ENCODE assay signal across 20 mouse cellular contexts in the genomic region with DNA sequence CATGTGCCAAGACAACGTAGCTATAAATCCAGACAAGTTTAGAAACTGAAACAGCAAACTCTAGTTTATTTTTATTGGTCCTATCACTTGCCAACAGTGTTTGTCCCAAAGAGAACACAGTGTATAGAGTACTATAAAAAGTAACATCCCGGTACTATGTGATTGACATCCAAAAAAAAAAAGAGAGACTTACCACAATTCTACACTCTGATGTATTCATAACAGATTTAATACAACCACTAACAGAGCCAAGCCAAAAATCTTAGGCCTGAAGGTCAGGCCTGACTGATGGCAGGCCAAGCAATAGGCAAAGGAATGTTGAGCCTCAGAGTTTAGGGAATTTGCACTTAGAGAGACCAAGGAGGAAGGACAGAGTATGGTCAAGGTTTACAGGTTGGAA.
"Had no signal": no experiment of that assay in that cellular context is flagged by ENCODE, and none has a peak within 500 bp of the region (broad histone marks: within the 10 kb centered on the region; RNA-seq: fewer than 3 reads in every experiment).

No protein-coding gene starts in this region.

- H3K27ac ChIP-seq: heart, embryonic 10.5 days; hindbrain, embryonic 10.5 days; hindbrain, embryonic 12.5 days; hindbrain, embryonic 14.5 days; intestine, embryonic 15.5 days; layer of hippocampus, adult 2 months; left cerebral cortex, adult 2 months; limb, embryonic 10.5 days; limb, embryonic 12.5 days; liver, embryonic 13.5 days; liver, embryonic 15.5 days had no signal

- H3K4me3 ChIP-seq: heart, embryonic 10.5 days; heart, embryonic 12.5 days; hindbrain, embryonic 10.5 days; hindbrain, embryonic 12.5 days; intestine, embryonic 15.5 days; layer of hippocampus, adult 2 months; left cerebral cortex, adult 2 months; limb, embryonic 10.5 days; limb, embryonic 12.5 days; liver, embryonic 13.5 days; liver, embryonic 15.5 days had no signal

- H3K4me1 ChIP-seq: heart, embryonic 10.5 days; heart, embryonic 12.5 days; hindbrain, embryonic 10.5 days; hindbrain, embryonic 12.5 days; intestine, embryonic 15.5 days; limb, embryonic 10.5 days; limb, embryonic 12.5 days; liver, embryonic 13.5 days; liver, embryonic 15.5 days had no signal

- DNase-seq: gastrocnemius, postnatal 25 days; heart, adult 18-20 months; heart, postnatal 10 days; heart, postnatal 4 days; kidney, adult 18-20 months; kidney, postnatal 14 days; liver; liver, embryonic 13.5 days; liver, postnatal 0 days had no signal
